Mouse (Mus musculus) testis, adult 2 months (tissue): Measurements from ENCODE around the gene Rab3gap1. TPM values are rescaled to one million over a fixed set of nuclear protein-coding genes. Genes with fewer than 3 reads are reported as not detected.

Experiments
- H3K27ac ChIP-seq: fragments of 200-500 bp; 2 replicates; pipeline ENCODE4 v1.5.1; 2012; ENCODE audit warnings: low read depth, low read length; ENCODE audit not compliant: control insufficient read depth, insufficient read depth
- H3K27me3 ChIP-seq: fragments of 200-500 bp; 2 replicates; pipeline ENCODE4 v1.6.1; 2012; ENCODE audit warnings: mild to moderate bottlenecking, low read length, moderate library complexity; ENCODE audit not compliant: control insufficient read depth, insufficient read depth
- H3K36me3 ChIP-seq: fragments of 200-500 bp; 2 replicates; pipeline ENCODE4 v1.6.1; 2012; ENCODE audit warnings: mild to moderate bottlenecking, low read length; ENCODE audit not compliant: control insufficient read depth, insufficient read depth
- H3K4me1 ChIP-seq: fragments of 200-500 bp; 2 replicates; pipeline ENCODE4 v1.6.1; 2012; ENCODE audit warnings: low read length; ENCODE audit not compliant: control insufficient read depth, insufficient read depth
- H3K4me3 ChIP-seq: fragments of 200-500 bp; 2 replicates; pipeline ENCODE4 v1.5.1; 2012; ENCODE audit warnings: low read depth, mild to moderate bottlenecking, low read length, moderate library complexity, mixed read lengths; ENCODE audit not compliant: control insufficient read depth
- CTCF ChIP-seq: fragments of 200-500 bp; IDR thresholded peaks from 2 replicates; pipeline ENCODE4 v1.5.1; 2012; ENCODE audit warnings: low read depth, mild to moderate bottlenecking, inconsistent platforms, low read length, moderate library complexity; ENCODE audit not compliant: control insufficient read depth, insufficient read depth, insufficient replicate concordance
- POLR2A ChIP-seq: fragments of 200-500 bp; IDR thresholded peaks from 2 replicates; pipeline ENCODE4 v1.6.1; 2012; ENCODE audit warnings: low read depth, mild to moderate bottlenecking, inconsistent platforms, low read length, moderate library complexity; ENCODE audit not compliant: control insufficient read depth
- polyA plus RNA-seq: library from polyadenylated mRNA; depleted of rRNA; stranded (reverse); fragments of >200 nt; gene quantifications from 2 replicates; pipeline ENCODE4 v1.2.3, GENCODE M21; 2012

Rab3gap1 gene
- polyA plus RNA-seq, 1 experiment: 7.7 TPM

GRCm38 (mm10) chr1:127963326-127963725 lies 94.8 kb downstream of the Rab3gap1 start:
- Histone ChIP-seq H3K4me1 (no peaks in the 10 kb centered on the region), H3K27ac (no peak overlapping the region), H3K27me3 (no peaks in the 10 kb centered on the region), H3K36me3 (peaks cover 1% of the 10 kb centered on the region; the same call in 1 of the 2 replicates), H3K4me3 (no peak overlapping the region)
- TF ChIP-seq POLR2A: no peak
- no peak for TF ChIP-seq CTCF

- no peaks in the 10 kb centered on the region for H3K4me1 ChIP-seq
- H3K4me3 ChIP-seq: no peak overlapping the region
- H3K36me3 ChIP-seq: no peaks in the 10 kb centered on the region
- TF ChIP-seq POLR2A: no peak
- no peak overlapping the region for H3K27ac ChIP-seq
- no peaks in the 10 kb centered on the region for H3K27me3 ChIP-seq
These were observed 102.3 kb downstream of the Rab3gap1 start for GRCm38 (mm10) chr1:127970870-127971269.

- Histone ChIP-seq H3K36me3 (no peaks in the 10 kb centered on the region), H3K27ac (no peak overlapping the region), H3K27me3 (no peaks in the 10 kb centered on the region), H3K4me3 (no peak overlapping the region), H3K4me1 (no peaks in the 10 kb centered on the region)
- no peak for TF ChIP-seq CTCF
These were observed 105.5 kb downstream of the Rab3gap1 start for GRCm38 (mm10) chr1:127974082-127974481.

DNA sequence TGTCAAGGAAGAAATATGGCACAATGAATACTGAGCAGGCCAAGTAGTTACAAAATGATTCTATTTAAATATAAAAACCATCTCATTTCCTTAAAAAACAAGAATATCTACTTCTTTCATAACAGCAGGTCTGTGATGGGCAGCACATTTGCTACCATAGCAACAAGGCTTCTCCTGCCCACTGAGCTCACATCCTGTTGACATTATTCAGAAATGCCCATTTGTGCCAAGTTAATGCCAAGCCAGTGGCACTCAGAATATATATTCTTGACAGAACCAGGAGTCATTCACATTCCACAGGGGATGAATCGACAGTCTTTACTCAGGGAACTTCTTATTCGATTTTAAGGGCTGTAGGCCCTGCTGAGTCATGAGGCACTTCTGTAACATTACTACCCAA lies 107.1 kb downstream of the Rab3gap1 start:
- TF ChIP-seq CTCF (no peak), POLR2A (no peak)
- Histone ChIP-seq H3K36me3 (no peaks in the 10 kb centered on the region), H3K4me1 (no peaks in the 10 kb centered on the region), H3K27ac (no peak overlapping the region), H3K4me3 (no peak overlapping the region), H3K27me3 (no peaks in the 10 kb centered on the region)

- TF ChIP-seq POLR2A: no peak
- TF ChIP-seq CTCF: no peak
- Histone ChIP-seq H3K4me3 (no peak overlapping the region), H3K27ac (no peak overlapping the region), H3K4me1 (no peaks in the 10 kb centered on the region), H3K36me3 (no peaks in the 10 kb centered on the region), H3K27me3 (no peaks in the 10 kb centered on the region)
These were observed 107.5 kb downstream of the Rab3gap1 start for GRCm38 (mm10) chr1:127976106-127976505.

DNA sequence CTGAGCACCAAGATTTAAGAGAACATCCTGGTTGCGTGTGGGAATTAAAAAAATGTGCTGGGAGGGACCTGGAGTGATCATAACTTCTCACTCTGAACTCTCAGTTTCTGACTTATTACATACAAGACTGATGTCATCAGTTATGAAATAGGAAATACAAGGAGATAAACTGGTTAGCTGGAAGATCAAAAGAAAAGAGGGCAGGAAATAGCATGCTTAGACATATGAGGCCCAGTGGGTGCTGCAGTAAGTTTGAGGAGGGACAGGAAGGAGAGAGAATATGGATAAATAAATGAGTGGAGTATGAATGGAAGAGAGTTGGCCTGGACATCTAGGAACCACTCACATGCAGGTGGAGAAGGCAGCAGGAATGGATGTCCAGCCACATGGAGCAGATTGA lies 109.6 kb downstream of the Rab3gap1 start:
- Histone ChIP-seq H3K27ac (no peak overlapping the region), H3K36me3 (no peaks in the 10 kb centered on the region), H3K4me3 (no peak overlapping the region), H3K27me3 (no peaks in the 10 kb centered on the region), H3K4me1 (no peaks in the 10 kb centered on the region)
- TF ChIP-seq POLR2A (no peak), CTCF (no peak)

GRCm38 (mm10) chr1:127980911-127981559 lies 112.5 kb downstream of the Rab3gap1 start:
- TF ChIP-seq POLR2A: no peak
- TF ChIP-seq CTCF: no peak
- Histone ChIP-seq H3K27me3 (no peaks in the 10 kb centered on the region), H3K36me3 (no peaks in the 10 kb centered on the region)

GRCm38 (mm10) chr1:127982268-127982667 lies 113.7 kb downstream of the Rab3gap1 start:
- no peak for TF ChIP-seq POLR2A
- no peak for TF ChIP-seq CTCF
- Histone ChIP-seq H3K4me3 (no peak overlapping the region), H3K27ac (no peak overlapping the region)

More at GRCm38 (mm10) chr1:127980911-127981559, 112.5 kb downstream of the Rab3gap1 start:
- Histone ChIP-seq H3K4me3 (no peak overlapping the region), H3K4me1 (no peaks in the 10 kb centered on the region), H3K27ac (no peak overlapping the region)

More at GRCm38 (mm10) chr1:127982268-127982667, 113.7 kb downstream of the Rab3gap1 start:
- no peaks in the 10 kb centered on the region for H3K36me3 ChIP-seq
- no peaks in the 10 kb centered on the region for H3K27me3 ChIP-seq
- no peaks in the 10 kb centered on the region for H3K4me1 ChIP-seq
